Mouse (Mus musculus) brain, embryonic 18.5 days (tissue): Measurements from ENCODE around the gene Apoc4.

Experiments
- DNase-seq: peaks from one replicate; pipeline ENCODE4 v3.0.0-alpha.2; 2012; ENCODE audit warnings: low read depth, low spot score

Apoc4 gene

DNA sequence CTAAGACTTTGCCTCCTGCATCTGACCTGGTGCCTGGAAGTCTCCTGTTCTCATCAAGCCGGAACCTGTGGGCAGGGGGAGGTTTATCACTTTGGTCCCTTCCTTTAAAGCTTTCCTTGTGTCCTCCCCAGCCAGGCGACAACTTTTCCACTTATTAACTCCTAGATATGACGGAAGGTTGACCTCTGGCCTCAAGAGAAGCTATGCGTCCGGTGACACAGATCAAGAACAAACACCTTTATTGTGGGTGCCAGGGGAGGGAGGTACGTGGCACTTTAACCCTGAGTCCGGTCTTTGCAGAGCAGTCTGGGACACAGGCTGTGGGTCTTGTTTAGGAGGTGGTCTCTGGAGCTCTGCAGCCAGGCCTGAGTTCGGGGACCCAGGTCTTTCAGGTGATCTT, 3.4 kb downstream of the Apoc4 start, which contains the start of gene Apoc2:
Gene Apoc2 (minus strand): TSS at position 70 of the 400 bp plus-strand sequence.
- no peak for DNase-seq

- DNase-seq: no peak
These were observed 4.6 kb downstream of the Apoc4 start for GRCm38 (mm10) chr7:19676662-19677061.

DNA sequence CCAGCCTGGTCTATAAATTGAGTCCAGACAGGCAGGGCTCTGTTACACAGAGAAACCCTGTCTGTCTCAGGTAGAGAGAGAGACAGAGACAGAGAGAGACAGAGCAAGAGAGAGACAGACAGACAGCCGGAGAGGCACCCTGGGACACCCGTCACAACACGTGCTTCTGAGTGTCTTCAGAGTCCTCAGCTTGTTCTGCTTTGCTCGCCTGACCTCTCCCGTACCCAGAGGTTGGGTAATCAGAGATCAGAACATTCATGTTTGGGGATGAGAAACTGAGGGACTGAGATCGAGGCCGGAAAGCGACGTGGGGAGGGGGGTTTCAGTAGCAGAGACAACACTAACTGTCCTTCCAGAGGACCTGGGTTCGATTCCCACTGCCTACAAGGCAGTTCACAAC, 5.5 kb downstream of the Apoc4 start:
- no peak for DNase-seq

- no peak for DNase-seq
These were observed 8.1 kb downstream of the Apoc4 start for GRCm38 (mm10) chr7:19673083-19673699.

- DNase-seq: no peak
These were observed 9.8 kb downstream of the Apoc4 start for GRCm38 (mm10) chr7:19671511-19671910.

- peak; percentile 77 for DNase-seq
These were observed 12.1 kb downstream of the Apoc4 start for GRCm38 (mm10) chr7:19668947-19669721.

- DNase-seq: no peak
These were observed 13.8 kb downstream of the Apoc4 start for GRCm38 (mm10) chr7:19667434-19667833.

- no peak for DNase-seq
These were observed 14.5 kb downstream of the Apoc4 start for GRCm38 (mm10) chr7:19666750-19667149.

- DNase-seq: peak; percentile 96
These were observed 16.1 kb downstream of the Apoc4 start, which contains the start of gene Clptm1 for GRCm38 (mm10) chr7:19664955-19665841. Clptm1 (minus strand) TSS chr7:19665033.

DNA sequence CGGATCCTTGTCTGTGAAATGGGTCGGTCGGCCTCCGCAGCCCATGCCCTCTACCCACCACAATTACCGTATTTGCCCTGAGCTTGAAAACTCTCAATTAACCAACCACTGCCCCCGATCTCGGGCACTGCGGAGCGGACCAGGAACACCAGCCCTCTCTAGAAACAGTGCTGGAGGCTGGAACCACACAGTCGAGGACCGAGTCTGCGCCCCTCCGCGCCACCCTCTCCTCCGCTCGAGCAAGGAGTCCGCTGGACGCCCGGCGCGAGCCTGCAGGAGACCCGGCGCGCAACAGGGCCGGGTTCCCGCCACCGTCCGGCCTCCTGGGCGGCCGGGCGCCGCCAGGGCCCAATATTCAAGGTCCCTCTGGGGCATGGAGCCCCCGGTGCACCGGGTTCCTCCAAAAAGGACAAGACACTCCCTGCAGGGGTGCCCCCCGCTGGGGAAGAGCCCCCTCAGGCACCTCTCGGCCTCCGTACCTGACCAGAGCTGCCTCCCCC, 16.8 kb downstream of the Apoc4 start:
- DNase-seq: no peak

DNA sequence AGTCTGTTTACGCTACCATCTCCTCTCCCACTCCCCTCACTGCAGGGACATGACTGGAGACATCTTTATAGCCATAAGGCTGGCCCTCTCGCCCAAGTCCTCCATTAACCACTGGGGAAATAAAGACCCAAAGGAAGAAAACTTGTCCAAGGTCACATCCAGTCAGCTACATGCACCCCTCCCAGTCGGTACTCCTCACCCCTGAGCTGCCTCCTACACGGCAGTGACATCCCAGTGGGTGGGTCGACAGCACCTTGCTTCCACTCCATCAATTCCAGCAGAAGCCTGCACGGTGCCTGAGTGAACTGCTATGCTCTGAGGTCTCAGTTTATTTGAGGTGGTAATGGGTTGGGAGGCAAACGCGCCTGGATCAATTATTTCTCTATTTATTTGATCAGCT, 17.3 kb downstream of the Apoc4 start:
- no peak for DNase-seq

DNA sequence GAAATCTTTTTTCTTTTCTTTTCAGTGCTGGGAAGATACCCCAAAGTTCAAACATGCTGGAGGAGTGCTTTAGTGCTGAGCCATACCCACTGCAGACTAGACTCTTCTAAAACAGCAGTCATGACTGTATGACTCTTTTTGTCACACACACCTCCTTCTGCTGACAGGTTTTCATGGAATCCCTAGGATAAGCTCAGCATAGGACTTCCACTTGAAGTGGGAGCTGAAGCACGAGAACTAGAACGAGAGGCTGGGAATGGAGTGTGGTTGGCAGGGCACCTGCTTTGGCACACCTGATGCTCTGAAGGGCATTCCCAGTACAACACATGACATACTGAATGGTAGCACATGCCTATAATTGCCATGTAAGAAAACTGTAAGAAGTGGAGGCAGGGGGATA, 28.7 kb downstream of the Apoc4 start:
- DNase-seq: no peak

GRCm38 (mm10) chr7:19651063-19651786, 30.1 kb downstream of the Apoc4 start:
- DNase-seq: no peak

- no peak for DNase-seq
These were observed 40.1 kb downstream of the Apoc4 start for GRCm38 (mm10) chr7:19641223-19641622.

- DNase-seq: no peak
These were observed 46.0 kb downstream of the Apoc4 start for GRCm38 (mm10) chr7:19635074-19635827.

GRCm38 (mm10) chr7:19634591-19634990, 46.7 kb downstream of the Apoc4 start:
- DNase-seq: no peak

- no peak for DNase-seq
These were observed 47.4 kb downstream of the Apoc4 start for GRCm38 (mm10) chr7:19633855-19634254.

DNA sequence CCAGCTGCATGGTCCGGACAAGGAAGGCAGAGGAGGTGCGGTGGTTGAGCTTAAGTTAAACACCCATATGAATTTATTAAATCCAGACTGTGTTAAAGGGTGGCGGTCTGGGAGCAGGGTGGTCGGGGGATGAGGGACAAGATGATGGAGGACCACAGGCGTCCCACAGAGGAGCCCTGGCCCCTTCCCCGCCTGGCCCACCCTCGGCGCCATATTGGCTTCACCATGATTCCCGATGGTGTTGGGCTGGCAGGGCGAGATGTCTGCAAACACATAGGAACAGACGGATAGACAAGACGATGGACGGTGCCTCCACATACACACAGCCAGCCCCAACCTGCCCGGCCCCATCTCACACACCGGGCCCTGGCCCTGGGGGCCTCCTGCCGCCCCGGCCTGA, 48.1 kb downstream of the Apoc4 start:
- no peak for DNase-seq

DNA sequence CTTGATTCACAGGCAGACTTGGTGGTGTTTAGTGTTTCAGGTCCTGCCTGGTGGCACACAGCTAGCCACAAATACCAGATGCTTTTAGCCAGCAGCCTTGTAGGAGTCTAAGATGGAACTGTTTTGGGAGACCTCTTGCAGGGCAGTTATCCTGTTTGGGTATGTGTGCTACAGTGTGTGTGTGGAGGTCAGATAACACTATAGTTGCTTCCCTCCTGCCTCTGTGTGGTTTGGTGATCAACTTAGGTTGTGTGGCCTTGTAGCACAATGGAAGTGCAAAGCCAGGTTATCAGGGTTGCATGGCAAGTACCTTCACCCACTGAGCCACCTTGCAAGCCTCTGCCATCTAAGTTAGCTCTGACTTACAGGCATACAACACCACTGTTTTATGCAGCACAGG, 48.6 kb downstream of the Apoc4 start:
- DNase-seq: no peak

DNA sequence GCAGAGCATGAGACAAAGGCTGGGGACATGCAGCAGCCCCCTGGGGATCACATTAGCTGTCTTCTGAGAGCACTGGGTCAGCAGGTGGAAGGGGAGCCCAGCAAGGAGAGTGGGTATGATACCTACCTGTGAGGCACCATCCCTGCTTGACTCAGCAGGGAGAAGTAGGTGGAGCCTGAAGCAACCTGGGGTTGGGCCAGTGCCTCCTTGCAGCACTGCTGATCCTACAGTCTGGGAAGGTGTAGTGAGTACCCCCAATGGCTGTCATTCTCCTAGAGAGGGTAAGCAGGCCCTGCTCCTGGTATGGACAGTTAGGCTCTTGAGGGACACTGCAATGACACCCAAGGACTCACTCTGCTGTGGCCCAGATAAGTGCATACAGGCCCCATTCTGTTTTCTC, 49.0 kb downstream of the Apoc4 start:
- DNase-seq: no peak

GRCm38 (mm10) chr7:19629361-19629734, 51.9 kb downstream of the Apoc4 start, which contains the start of gene Relb:
Relb (minus strand) TSS chr7:19629438.
- DNase-seq: peak; percentile 54
